Mouse (Mus musculus): ENCODE results near the gene Slc6a11. TPM values are rescaled to one million over a fixed set of nuclear protein-coding genes. Genes with fewer than 3 reads are reported as not detected.

The Slc6a11 gene
- total RNA-seq (2014; rRNA removed; ENCODE audit: low replicate concordance): not detected in 2 replicates
- polyA plus RNA-seq (2015; fragmentation: Nextera tagmentation; extraction: Ambion mirVana): not detected in 2 replicates

DNA sequence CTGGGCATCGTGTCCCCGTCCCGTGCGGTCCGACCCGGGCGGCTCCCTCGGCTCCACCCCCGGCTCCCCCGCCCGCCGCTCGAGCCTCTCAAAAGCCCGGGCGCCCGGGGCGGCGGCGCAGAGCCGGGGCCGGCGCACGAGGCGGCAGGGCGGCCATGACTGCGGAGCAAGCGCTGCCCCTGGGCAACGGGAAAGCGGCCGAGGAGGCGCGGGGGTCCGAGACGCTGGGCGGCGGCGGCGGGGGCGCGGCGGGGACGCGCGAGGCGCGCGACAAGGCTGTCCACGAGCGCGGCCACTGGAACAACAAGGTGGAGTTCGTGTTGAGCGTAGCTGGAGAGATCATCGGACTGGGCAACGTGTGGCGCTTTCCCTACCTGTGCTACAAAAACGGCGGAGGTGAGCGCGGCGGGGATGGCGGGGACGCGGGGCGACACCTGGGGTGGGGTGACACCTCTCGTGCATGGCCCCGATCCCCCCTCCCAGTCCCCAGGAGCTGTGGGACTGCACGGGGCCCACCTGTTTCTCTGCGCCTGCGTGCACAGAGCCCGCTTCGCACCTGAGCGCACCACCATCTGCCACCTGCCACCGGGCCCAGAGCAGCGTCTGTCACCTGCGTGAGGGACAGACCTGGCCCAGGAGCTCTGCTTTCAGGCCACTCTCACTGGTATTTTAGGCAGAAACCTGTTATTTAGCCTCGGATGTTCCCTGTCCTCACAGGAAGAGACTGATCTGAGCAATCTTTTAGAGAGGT lies at the start of gene Slc6a11:
Gene Slc6a11, plus strand, starts transcription at position 120 of the 751 bp plus-strand sequence.
- TF ChIP-seq EP300 (IDR thresholded peaks at IDR 0.05; ENCODE audit: low read depth): no peak
- TF ChIP-seq CTCF (IDR thresholded peaks at IDR 0.05; ENCODE audit: low read depth): no peak
- Histone ChIP-seq H3K4me1 (ENCODE audit: control insufficient read depth, insufficient read depth) (no peaks in the 10 kb centered on the region), H3K4me3 (ENCODE audit: low read depth, low read length) (peak within 1 kb of the TSS; percentile 34), H3K27me3 (ENCODE audit: control insufficient read depth, insufficient read depth, low read length) (peaks cover 53% of the 10 kb centered on the region), H3K27ac (ENCODE audit: low read depth) (no peak within 1 kb of the TSS), H3K9me3 (replicated peaks; ENCODE audit: control insufficient read depth, low read length) (no peaks in the 10 kb centered on the region), H3K9ac (replicated peaks; ENCODE audit: low read depth, low read length) (no peak within 1 kb of the TSS), H3K4me2 (ENCODE audit: low read depth, low read length) (peak within 1 kb of the TSS; percentile 58), H3K36me3 (replicated peaks; ENCODE audit: control insufficient read depth, insufficient read depth, low read length) (no peaks in the 10 kb centered on the region)
- DNase-seq (ENCODE audit: low spot score) (no peak), ATAC-seq (ENCODE audit: insufficient read depth, low read depth) (no peak)
- WGBS: 5% methylated on average over 68 of the region's 76 CpGs

DNA sequence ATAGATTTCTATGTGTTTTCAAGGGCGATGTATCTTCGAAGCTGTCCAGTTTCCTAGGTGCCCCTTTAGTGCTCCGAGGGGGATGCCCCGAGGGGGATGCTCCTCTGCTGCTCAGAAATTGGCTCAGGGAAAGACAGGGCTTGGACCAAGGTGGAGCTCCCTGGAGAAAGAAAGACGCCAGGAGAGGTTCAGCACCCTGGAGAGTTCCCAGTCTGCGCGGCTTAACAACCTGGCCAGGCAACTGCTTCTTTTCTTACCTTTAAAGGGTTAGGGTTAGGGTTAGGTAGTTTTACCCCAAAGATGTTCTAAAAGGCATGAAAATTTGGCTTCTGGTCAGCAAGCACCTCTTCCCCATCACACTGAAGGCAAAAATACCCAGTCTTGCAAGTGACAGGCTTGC lies 43.9 kb upstream of the Slc6a11 start:
- H3K9me3 ChIP-seq (replicated peaks; ENCODE audit: control insufficient read depth, low read length): no peaks in the 10 kb centered on the region
- 21% methylated on average over 7 of the region's 7 CpGs for WGBS
- no peak overlapping the region for H3K4me3 ChIP-seq (ENCODE audit: low read depth, low read length)
- no peak overlapping the region for H3K27ac ChIP-seq (ENCODE audit: low read depth)
- no peaks in the 10 kb centered on the region for H3K36me3 ChIP-seq (replicated peaks; ENCODE audit: control insufficient read depth, insufficient read depth, low read length)
- TF ChIP-seq EP300 (IDR thresholded peaks at IDR 0.05; ENCODE audit: low read depth) (no peak), CTCF (IDR thresholded peaks at IDR 0.05; ENCODE audit: low read depth) (no peak)
- no peaks in the 10 kb centered on the region for H3K4me1 ChIP-seq (ENCODE audit: control insufficient read depth, insufficient read depth)
- no peak overlapping the region for H3K4me2 ChIP-seq (ENCODE audit: low read depth, low read length)
- ATAC-seq (ENCODE audit: insufficient read depth, low read depth): no peak
- no peak overlapping the region for H3K9ac ChIP-seq (replicated peaks; ENCODE audit: low read depth, low read length)
- H3K27me3 ChIP-seq (ENCODE audit: control insufficient read depth, insufficient read depth, low read length): peaks cover 3% of the 10 kb centered on the region; the same call in 1 of the 2 replicates
- DNase-seq (ENCODE audit: low spot score): peak; percentile 35

DNA sequence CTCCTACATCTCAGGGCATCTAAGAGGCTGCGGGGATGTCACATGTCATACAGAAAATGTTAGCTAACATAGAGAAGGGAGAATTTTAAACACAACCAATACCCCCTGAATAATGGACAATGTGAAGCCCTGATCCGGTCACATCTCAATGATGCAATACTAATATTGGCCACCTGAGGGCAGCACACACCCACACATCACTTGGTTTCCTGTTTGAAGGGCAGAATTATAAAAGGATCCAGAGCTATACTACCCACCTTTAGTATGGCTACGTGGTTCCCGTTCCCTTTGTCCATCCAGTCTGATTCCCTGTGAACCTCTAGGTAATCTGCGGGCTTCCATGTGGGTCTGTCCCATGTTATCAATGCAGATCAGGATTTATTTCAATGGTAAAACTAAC lies 41.4 kb upstream of the Slc6a11 start:
- ATAC-seq (ENCODE audit: insufficient read depth, low read depth) (no peak), DNase-seq (ENCODE audit: low spot score) (peak; percentile 17)
- TF ChIP-seq CTCF (IDR thresholded peaks at IDR 0.05; ENCODE audit: low read depth) (peak; percentile 82), EP300 (IDR thresholded peaks at IDR 0.05; ENCODE audit: low read depth) (no peak)
- Histone ChIP-seq H3K4me2 (ENCODE audit: low read depth, low read length) (no peak overlapping the region), H3K27me3 (ENCODE audit: control insufficient read depth, insufficient read depth, low read length) (peaks cover 3% of the 10 kb centered on the region; the same call in 1 of the 2 replicates), H3K9ac (replicated peaks; ENCODE audit: low read depth, low read length) (no peak overlapping the region), H3K4me1 (ENCODE audit: control insufficient read depth, insufficient read depth) (no peaks in the 10 kb centered on the region), H3K36me3 (replicated peaks; ENCODE audit: control insufficient read depth, insufficient read depth, low read length) (no peaks in the 10 kb centered on the region), H3K4me3 (ENCODE audit: low read depth, low read length) (no peak overlapping the region), H3K27ac (ENCODE audit: low read depth) (no peak overlapping the region), H3K9me3 (replicated peaks; ENCODE audit: control insufficient read depth, low read length) (no peaks in the 10 kb centered on the region)
- 18% methylated on average over 5 of the region's 5 CpGs for WGBS

DNA sequence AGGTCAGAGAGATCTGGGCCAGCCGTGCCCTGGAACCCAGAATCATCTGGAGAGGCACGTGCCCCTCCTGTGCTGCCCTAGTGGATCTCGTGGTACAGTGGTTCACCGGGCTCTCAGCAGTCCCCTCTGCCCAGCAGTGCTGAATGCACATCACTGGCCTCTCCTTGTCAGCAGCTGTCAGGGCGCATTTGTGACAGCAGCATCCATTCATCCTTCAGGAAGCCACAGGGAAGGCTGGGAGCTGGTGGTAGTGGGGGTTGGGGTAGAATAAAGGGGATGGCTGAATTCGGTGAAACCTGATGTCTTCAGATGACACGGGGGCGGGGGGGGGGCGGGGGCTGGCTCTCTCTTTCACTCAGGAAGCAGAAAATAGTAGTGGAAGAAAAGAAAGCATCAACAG lies 38.8 kb upstream of the Slc6a11 start:
- TF ChIP-seq EP300 (IDR thresholded peaks at IDR 0.05; ENCODE audit: low read depth) (no peak), CTCF (IDR thresholded peaks at IDR 0.05; ENCODE audit: low read depth) (no peak)
- H3K36me3 ChIP-seq (replicated peaks; ENCODE audit: control insufficient read depth, insufficient read depth, low read length): no peaks in the 10 kb centered on the region
- DNase-seq (ENCODE audit: low spot score): no peak
- no peak overlapping the region for H3K27ac ChIP-seq (ENCODE audit: low read depth)
- no peak for ATAC-seq (ENCODE audit: insufficient read depth, low read depth)
- 41% methylated on average over 8 of the region's 9 CpGs for WGBS
- H3K27me3 ChIP-seq (ENCODE audit: control insufficient read depth, insufficient read depth, low read length): peaks cover 3% of the 10 kb centered on the region; the same call in 1 of the 2 replicates
- no peak overlapping the region for H3K4me3 ChIP-seq (ENCODE audit: low read depth, low read length)
- no peaks in the 10 kb centered on the region for H3K9me3 ChIP-seq (replicated peaks; ENCODE audit: control insufficient read depth, low read length)
- no peak overlapping the region for H3K9ac ChIP-seq (replicated peaks; ENCODE audit: low read depth, low read length)
- H3K4me1 ChIP-seq (ENCODE audit: control insufficient read depth, insufficient read depth): no peaks in the 10 kb centered on the region
- no peak overlapping the region for H3K4me2 ChIP-seq (ENCODE audit: low read depth, low read length)

DNA sequence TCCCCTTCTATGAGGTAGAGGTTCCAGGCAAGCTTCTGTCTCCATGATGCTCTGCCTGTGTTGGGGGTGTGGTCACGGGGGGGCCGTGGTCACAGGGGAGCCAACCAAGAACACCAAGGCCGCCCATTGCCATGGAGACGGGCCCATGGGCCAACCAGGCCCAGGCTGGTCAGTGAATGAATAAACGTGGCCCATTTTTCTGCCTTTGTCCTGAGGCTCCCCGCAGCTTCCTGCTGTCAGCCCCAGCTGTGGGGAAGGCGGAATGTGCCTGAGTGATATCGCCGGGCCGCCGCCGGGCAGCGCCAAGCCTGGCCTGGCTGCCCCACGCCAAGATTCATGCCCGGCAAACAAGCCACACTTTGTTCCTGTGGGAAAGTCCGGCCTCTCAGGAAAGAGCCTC lies 36.8 kb upstream of the Slc6a11 start:
- no peak for DNase-seq (ENCODE audit: low spot score)
- H3K4me2 ChIP-seq (ENCODE audit: low read depth, low read length): no peak overlapping the region
- ATAC-seq (ENCODE audit: insufficient read depth, low read depth): no peak
- no peak overlapping the region for H3K9ac ChIP-seq (replicated peaks; ENCODE audit: low read depth, low read length)
- no peaks in the 10 kb centered on the region for H3K4me1 ChIP-seq (ENCODE audit: control insufficient read depth, insufficient read depth)
- no peak overlapping the region for H3K27ac ChIP-seq (ENCODE audit: low read depth)
- H3K36me3 ChIP-seq (replicated peaks; ENCODE audit: control insufficient read depth, insufficient read depth, low read length): no peaks in the 10 kb centered on the region
- no peaks in the 10 kb centered on the region for H3K9me3 ChIP-seq (replicated peaks; ENCODE audit: control insufficient read depth, low read length)
- no peak for TF ChIP-seq CTCF (IDR thresholded peaks at IDR 0.05; ENCODE audit: low read depth)
- TF ChIP-seq EP300 (IDR thresholded peaks at IDR 0.05; ENCODE audit: low read depth): no peak
- 62% methylated on average over 16 of the region's 16 CpGs for WGBS
- no peak overlapping the region for H3K4me3 ChIP-seq (ENCODE audit: low read depth, low read length)
- no peaks in the 10 kb centered on the region for H3K27me3 ChIP-seq (ENCODE audit: control insufficient read depth, insufficient read depth, low read length)
